Mouse (Mus musculus) C2C12 (cell line): ENCODE results near the gene Gm128.

Source experiments
- CTCF ChIP-seq: IDR thresholded peaks from one replicate; pipeline ENCODE4 v1.5.1; 2011; ENCODE audit not compliant: control insufficient read depth, insufficient read depth, insufficient read length
- MAX ChIP-seq: IDR thresholded peaks from one replicate; pipeline ENCODE4 v1.6.1; 2011; ENCODE audit warnings: mild to moderate bottlenecking, control low read depth

DNA sequence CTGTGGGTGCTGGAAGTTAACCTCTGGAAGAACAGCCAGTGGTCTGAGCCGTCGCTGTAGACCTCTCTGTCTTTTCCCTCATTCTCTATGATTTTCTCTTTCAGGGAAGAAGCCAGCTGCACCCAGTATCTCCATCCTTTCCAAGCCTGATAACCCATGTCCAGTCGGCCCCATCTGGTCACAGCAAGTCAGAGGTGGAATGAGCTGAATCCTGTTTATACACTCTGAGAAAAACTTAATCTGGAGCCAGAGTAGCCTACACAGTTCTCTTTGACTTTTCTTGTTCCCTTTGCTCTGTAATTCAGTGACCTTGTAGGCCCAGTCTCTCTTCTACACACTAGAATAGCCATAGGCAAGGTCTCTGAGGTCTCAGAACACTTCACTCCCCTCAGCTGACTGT, 46.1 kb upstream of the Gm128 start:
- TF ChIP-seq CTCF = no peak
- TF ChIP-seq MAX = no peak
